Mouse (Mus musculus) heart, postnatal 25 days (tissue): ENCODE results near the gene Gm10803. TPM values are rescaled to one million over a fixed set of nuclear protein-coding genes. Genes with fewer than 3 reads are reported as not detected.
A peak's percentile ranks its signal among the peaks of the same experiment; 100 is the strongest.
"Not testable (repeated sequence)": the region's sequence is repeated elsewhere in the genome, so short reads cannot be mapped to it uniquely, and the experiment has no call there.

Experiments used
- DNase-seq: peaks from one replicate; pipeline ENCODE4 v3.0.0; 2022; ENCODE audit warnings: low spot score
- intact Hi-C: fragments of 180-260 bp; cut with DNase I; formaldehyde crosslinking; loops from one replicate; pipeline ENCODE4 v1.15.1; 2025
- total RNA-seq, 2 experiments: library from RNA; stranded (reverse); gene quantifications; 2 replicates each; pipeline ENCODE4 v1.2.3; 2021

Gene Gm10803
- not detected for total RNA-seq

- intact Hi-C loops, DNase-seq: not testable (repeated sequence)
These were observed at the start of gene Gm10803 for GRCm38 (mm10) chr2:93560268-93560667. Gene Gm10803, plus strand, starts transcription at chr2:93560568.

GRCm38 (mm10) chr2:93510839-93511238 is 49.5 kb upstream of the Gm10803 start:
- intact Hi-C loops, result no loop called here
- DNase-seq, result no peak

- no peak for DNase-seq
- intact Hi-C loops, result no loop called here
These were observed 48.2 kb upstream of the Gm10803 start for GRCm38 (mm10) chr2:93512130-93512529.

- intact Hi-C loops, result no loop called here
- no peak for DNase-seq
These were observed 45.1 kb upstream of the Gm10803 start for GRCm38 (mm10) chr2:93515246-93515645.

GRCm38 (mm10) chr2:93521042-93521441 is 39.3 kb upstream of the Gm10803 start:
- intact Hi-C loops, result no loop called here
- DNase-seq, result no peak

- intact Hi-C loops, result no loop called here
- DNase-seq, result no peak
These were observed 38.8 kb upstream of the Gm10803 start for GRCm38 (mm10) chr2:93521571-93521970.

- intact Hi-C loops, result no loop called here
- no peak for DNase-seq
These were observed 38.4 kb upstream of the Gm10803 start for GRCm38 (mm10) chr2:93522005-93522404.

- no peak for DNase-seq
- intact Hi-C loops, result no loop called here
These were observed 35.2 kb upstream of the Gm10803 start for GRCm38 (mm10) chr2:93525033-93525762.

GRCm38 (mm10) chr2:93529602-93530001 is 30.8 kb upstream of the Gm10803 start:
- DNase-seq, result no peak
- intact Hi-C loops, result no loop called here

- intact Hi-C loops, result no loop called here
- no peak for DNase-seq
These were observed 26.5 kb upstream of the Gm10803 start for GRCm38 (mm10) chr2:93533891-93534290.

GRCm38 (mm10) chr2:93537385-93537967 is 22.9 kb upstream of the Gm10803 start:
- intact Hi-C loops, result no loop called here
- no peak for DNase-seq

GRCm38 (mm10) chr2:93538140-93538539 is 22.2 kb upstream of the Gm10803 start:
- no peak for DNase-seq

GRCm38 (mm10) chr2:93541771-93542170 is 18.6 kb upstream of the Gm10803 start:
- intact Hi-C loops, result no loop called here
- DNase-seq, result no peak

More at GRCm38 (mm10) chr2:93538140-93538539, 22.2 kb upstream of the Gm10803 start:
- intact Hi-C loops, result no loop called here

GRCm38 (mm10) chr2:93552676-93553521 is 7.5 kb upstream of the Gm10803 start:
- no peak for DNase-seq
- intact Hi-C loops, result no loop called here

- intact Hi-C loops, result no loop called here
- DNase-seq, result no peak
These were observed 6.5 kb upstream of the Gm10803 start for GRCm38 (mm10) chr2:93553905-93554304.

GRCm38 (mm10) chr2:93565647-93566046 is 5.3 kb downstream of the Gm10803 start:
- no peak for DNase-seq
- intact Hi-C loops, result loop anchor here (5.0 kb wide), 1 partner anchor 82 kb away; no protein-coding TSS in a partner anchor

- DNase-seq, result peak; percentile 52
- intact Hi-C loops, result loop anchor here (5.0 kb wide), 1 partner anchor 80 kb away; no protein-coding TSS in a partner anchor
These were observed 7.3 kb downstream of the Gm10803 start for GRCm38 (mm10) chr2:93567675-93568074.

- intact Hi-C loops, result no loop called here
- DNase-seq, result no peak
These were observed 12.2 kb downstream of the Gm10803 start for GRCm38 (mm10) chr2:93572565-93572964.

- DNase-seq, result no peak
- intact Hi-C loops, result no loop called here
These were observed 20.9 kb downstream of the Gm10803 start for GRCm38 (mm10) chr2:93581271-93581670.

GRCm38 (mm10) chr2:93585821-93586220 is 25.5 kb downstream of the Gm10803 start:
- DNase-seq, result no peak
- intact Hi-C loops, result no loop called here

- intact Hi-C loops, result no loop called here
- no peak for DNase-seq
These were observed 27.1 kb downstream of the Gm10803 start for GRCm38 (mm10) chr2:93587446-93587845.
